Mouse (Mus musculus) neural tube, embryonic 12.5 days (tissue): ENCODE measurements at regions not wholly inside any gene's neighbourhood (a gene's known extent, or its start where the extent isn't known, plus 50 kb on each side); places are given as distances from the start of the nearest gene placed in this dataset.

ENCODE experiments used
- ATAC-seq: fragments of 200-750 bp; cut with Nextera tagmentation; 2 replicates; pipeline ENCODE4 v1.8.0; 2017; ENCODE audit warnings: low read depth, mild to moderate bottlenecking, moderate TSS enrichment, moderate library complexity; ENCODE audit not compliant: low FRiP score
- H3K27ac ChIP-seq: fragments of 300-500 bp; sonication (generic); 2 replicates; pipeline ENCODE4 v1.5.1; 2016
- H3K27me3 ChIP-seq: fragments of 300-500 bp; sonication (generic); replicated peaks from 2 replicates; pipeline ENCODE4 v1.6.1; 2016; ENCODE audit warnings: mild to moderate bottlenecking
- H3K36me3 ChIP-seq: fragments of 300-500 bp; sonication (generic); 2 replicates; pipeline ENCODE4 v1.6.1; 2016; ENCODE audit warnings: mild to moderate bottlenecking
- H3K4me1 ChIP-seq: fragments of 300-500 bp; sonication (generic); 2 replicates; pipeline ENCODE4 v1.6.1; 2016
- H3K4me2 ChIP-seq: fragments of 300-500 bp; sonication (generic); replicated peaks from 2 replicates; pipeline ENCODE4 v1.6.1; 2016; ENCODE audit warnings: mild to moderate bottlenecking
- H3K4me3 ChIP-seq: fragments of 300-500 bp; sonication (generic); 2 replicates; pipeline ENCODE4 v1.5.1; 2016
- H3K9ac ChIP-seq: fragments of 300-500 bp; sonication (generic); 2 replicates; pipeline ENCODE4 v1.6.1; 2016; ENCODE audit warnings: mild to moderate bottlenecking
- H3K9me3 ChIP-seq: fragments of 300-500 bp; sonication (generic); 2 replicates; pipeline ENCODE4 v1.6.1; 2016; ENCODE audit warnings: mild to moderate bottlenecking
- WGBS: fragments of 180-500 bp; shearing (Covaris S2); methylation state at CpG from one replicate; pipeline ENCODE4 v1.1.7; 2016; 5-methylcytosine and 5-hydroxymethylcytosine counted together

DNA sequence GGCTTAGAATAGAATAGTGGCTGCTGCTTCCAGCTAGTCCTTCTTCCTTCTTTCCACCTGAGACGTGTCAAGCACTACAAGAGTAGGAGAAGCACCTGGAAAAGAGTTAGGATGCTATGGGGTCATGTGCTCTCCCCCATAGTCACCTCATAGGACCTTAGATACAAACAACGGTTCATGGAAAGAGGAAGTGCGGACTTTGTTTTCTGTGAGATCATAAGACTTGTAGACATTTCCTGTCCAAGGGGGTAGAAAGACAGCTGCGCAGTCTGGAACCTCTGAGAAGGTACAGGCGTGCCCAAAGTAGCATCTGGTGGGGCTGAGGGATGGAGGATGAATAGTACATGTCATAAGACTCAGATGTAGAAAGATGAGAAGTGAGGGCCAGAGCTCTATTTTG is 125.6 kb upstream of the Fbxo11 start:
- Histone ChIP-seq H3K9me3 (no peaks in the 10 kb centered on the region), H3K4me3 (no peak overlapping the region), H3K4me2 (no peak overlapping the region), H3K36me3 (no peaks in the 10 kb centered on the region), H3K4me1 (no peaks in the 10 kb centered on the region), H3K27me3 (no peaks in the 10 kb centered on the region), H3K9ac (no peak overlapping the region), H3K27ac (no peak overlapping the region)
- no peak for ATAC-seq
- 87% methylated on average over 5 of the region's 5 CpGs for WGBS

DNA sequence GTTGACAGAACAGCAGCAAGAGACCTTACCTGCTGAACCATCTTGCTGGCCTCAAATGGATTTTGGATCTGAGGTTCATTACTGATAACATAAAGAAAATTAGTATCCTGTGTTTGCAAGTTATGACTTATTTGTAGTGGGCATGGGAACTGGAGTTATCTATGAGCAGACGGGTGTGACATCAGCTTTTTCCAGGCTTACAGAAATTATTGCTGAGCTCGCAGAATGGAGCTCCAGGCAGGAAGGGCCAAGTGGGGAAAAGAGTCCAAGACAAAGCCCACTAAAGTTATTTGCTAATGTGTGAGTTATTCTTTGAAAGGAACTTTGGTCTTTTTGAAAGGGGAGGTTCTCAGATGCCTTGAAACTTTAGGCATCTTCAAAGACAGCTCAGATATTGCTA is 126.4 kb upstream of the Fbxo11 start:
- no peaks in the 10 kb centered on the region for H3K36me3 ChIP-seq
- ATAC-seq, result no peak
- no peak overlapping the region for H3K4me2 ChIP-seq
- H3K9me3 ChIP-seq, result no peaks in the 10 kb centered on the region
- no peak overlapping the region for H3K4me3 ChIP-seq
- no peaks in the 10 kb centered on the region for H3K27me3 ChIP-seq
- no peak overlapping the region for H3K27ac ChIP-seq
- H3K4me1 ChIP-seq, result no peaks in the 10 kb centered on the region
- 86% methylated on average over 2 of the region's 2 CpGs for WGBS
- no peak overlapping the region for H3K9ac ChIP-seq

DNA sequence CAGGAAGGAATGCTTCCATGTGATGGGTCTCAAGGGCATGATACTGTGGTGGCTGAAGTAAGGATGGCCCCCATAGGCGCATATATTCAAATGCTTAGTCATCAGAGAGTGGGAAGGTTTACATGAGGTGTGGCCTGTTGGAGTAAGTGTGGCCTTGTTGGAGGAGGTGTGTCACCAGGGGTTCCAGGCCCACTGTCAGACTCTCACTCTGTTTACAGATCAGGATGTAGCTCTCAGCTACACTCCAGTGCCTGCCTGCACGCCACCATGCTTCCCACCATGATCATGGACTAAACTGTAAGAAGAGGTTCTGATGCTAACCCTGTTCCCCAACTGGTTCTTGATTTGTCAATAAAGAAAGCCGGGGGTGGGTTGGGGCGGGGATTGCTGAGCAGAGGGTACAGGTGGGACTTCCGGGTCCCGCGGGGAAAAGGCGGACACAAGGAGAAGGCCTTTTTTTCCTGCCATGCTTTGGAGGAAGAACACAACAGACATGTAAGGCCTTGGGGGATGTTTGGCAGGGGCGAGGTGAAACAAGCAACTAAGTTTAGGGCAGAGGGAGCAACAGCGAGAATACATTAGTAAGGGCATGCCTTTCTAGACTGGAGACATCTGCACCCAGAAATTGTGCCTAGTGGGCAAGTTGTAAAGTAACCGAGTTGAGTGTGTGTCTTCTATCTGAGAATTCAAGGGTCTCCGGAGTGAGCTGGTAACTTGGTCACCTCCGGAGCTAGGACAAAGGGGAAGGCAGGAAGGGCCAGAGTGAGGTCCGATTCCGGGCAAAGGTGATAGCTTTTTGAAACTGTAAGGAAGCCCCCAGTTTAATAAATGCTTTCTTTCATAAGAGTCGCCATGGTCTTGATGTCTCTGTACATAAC is 127.1 kb upstream of the Fbxo11 start:
- H3K4me2 ChIP-seq, result no peak overlapping the region
- H3K27me3 ChIP-seq, result no peaks in the 10 kb centered on the region
- no peak overlapping the region for H3K9ac ChIP-seq
- H3K27ac ChIP-seq, result no peak overlapping the region
- no peak overlapping the region for H3K4me3 ChIP-seq
- no peaks in the 10 kb centered on the region for H3K36me3 ChIP-seq
- no peaks in the 10 kb centered on the region for H3K4me1 ChIP-seq
- no peak for ATAC-seq
- WGBS, result 94% methylated on average over 16 of the region's 16 CpGs
- no peaks in the 10 kb centered on the region for H3K9me3 ChIP-seq

DNA sequence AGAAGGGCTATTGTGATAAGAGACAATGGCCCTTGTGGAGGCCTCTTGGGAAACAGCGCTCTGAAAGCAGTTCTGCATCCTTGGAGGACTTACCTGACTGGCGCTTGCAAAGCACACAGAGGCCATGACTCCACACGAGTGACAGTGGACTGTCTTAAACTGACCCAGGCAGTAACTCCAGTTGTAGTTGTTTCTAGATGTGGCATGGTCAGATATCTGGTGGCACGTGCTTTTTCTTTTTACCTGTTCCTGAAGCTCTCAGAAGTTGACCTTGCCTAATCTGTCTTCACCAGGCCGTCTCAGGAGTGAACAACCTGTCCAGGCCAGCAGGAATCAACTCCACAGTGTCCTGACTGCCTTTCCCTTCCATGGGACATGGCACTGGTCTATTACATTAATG is 129.6 kb upstream of the Fbxo11 start:
- 95% methylated on average over 5 of the region's 5 CpGs for WGBS
- Histone ChIP-seq H3K4me2 (no peak overlapping the region), H3K4me1 (no peaks in the 10 kb centered on the region), H3K9me3 (no peaks in the 10 kb centered on the region), H3K4me3 (no peak overlapping the region), H3K36me3 (no peaks in the 10 kb centered on the region), H3K9ac (no peak overlapping the region), H3K27me3 (no peaks in the 10 kb centered on the region), H3K27ac (no peak overlapping the region)
- ATAC-seq, result no peak

- no peak overlapping the region for H3K4me3 ChIP-seq
- no peaks in the 10 kb centered on the region for H3K27me3 ChIP-seq
- no peaks in the 10 kb centered on the region for H3K36me3 ChIP-seq
- WGBS, result 90% methylated on average over 2 of the region's 2 CpGs
- H3K27ac ChIP-seq, result no peak overlapping the region
- no peak for ATAC-seq
- no peak overlapping the region for H3K4me2 ChIP-seq
- H3K9ac ChIP-seq, result no peak overlapping the region
- no peaks in the 10 kb centered on the region for H3K9me3 ChIP-seq
- H3K4me1 ChIP-seq, result no peaks in the 10 kb centered on the region
These were observed 130.2 kb upstream of the Fbxo11 start for GRCm38 (mm10) chr17:88195303-88195702.

- ATAC-seq, result no peak
- no peak overlapping the region for H3K27ac ChIP-seq
- 77% methylated on average over 6 of the region's 6 CpGs for WGBS
- no peak overlapping the region for H3K9ac ChIP-seq
- no peak overlapping the region for H3K4me2 ChIP-seq
- H3K4me1 ChIP-seq, result no peaks in the 10 kb centered on the region
- H3K36me3 ChIP-seq, result no peaks in the 10 kb centered on the region
- H3K4me3 ChIP-seq, result no peak overlapping the region
- no peaks in the 10 kb centered on the region for H3K9me3 ChIP-seq
- H3K27me3 ChIP-seq, result no peaks in the 10 kb centered on the region
These were observed 130.8 kb upstream of the Fbxo11 start for GRCm38 (mm10) chr17:88195893-88196292.

- Histone ChIP-seq H3K4me2 (no peak overlapping the region), H3K4me1 (no peaks in the 10 kb centered on the region), H3K9me3 (no peaks in the 10 kb centered on the region), H3K4me3 (no peak overlapping the region), H3K27ac (no peak overlapping the region), H3K36me3 (no peaks in the 10 kb centered on the region), H3K9ac (no peak overlapping the region), H3K27me3 (no peaks in the 10 kb centered on the region)
- WGBS, result 71% methylated on average over 1 of the region's 1 CpGs
- ATAC-seq, result no peak
These were observed 131.2 kb upstream of the Fbxo11 start for GRCm38 (mm10) chr17:88196322-88196721.

- ATAC-seq, result no peak
- H3K4me1 ChIP-seq, result no peaks in the 10 kb centered on the region
- WGBS, result 70% methylated on average over 3 of the region's 3 CpGs
- H3K9ac ChIP-seq, result no peak overlapping the region
- H3K4me2 ChIP-seq, result no peak overlapping the region
- H3K36me3 ChIP-seq, result no peaks in the 10 kb centered on the region
- H3K27me3 ChIP-seq, result no peaks in the 10 kb centered on the region
- no peaks in the 10 kb centered on the region for H3K9me3 ChIP-seq
- no peak overlapping the region for H3K4me3 ChIP-seq
- no peak overlapping the region for H3K27ac ChIP-seq
These were observed 132.3 kb upstream of the Fbxo11 start for GRCm38 (mm10) chr17:88197381-88197780.

GRCm38 (mm10) chr17:88201249-88201970 is 136.3 kb upstream of the Fbxo11 start:
- Histone ChIP-seq H3K9me3 (no peaks in the 10 kb centered on the region), H3K4me2 (no peak overlapping the region), H3K27ac (no peak overlapping the region), H3K36me3 (no peaks in the 10 kb centered on the region), H3K27me3 (no peaks in the 10 kb centered on the region), H3K9ac (no peak overlapping the region), H3K4me3 (no peak overlapping the region), H3K4me1 (no peaks in the 10 kb centered on the region)
- no peak for ATAC-seq
- WGBS, result 80% methylated on average over 12 of the region's 12 CpGs

- no peak for ATAC-seq
- WGBS, result 91% methylated on average over 4 of the region's 4 CpGs
- Histone ChIP-seq H3K36me3 (no peaks in the 10 kb centered on the region), H3K9ac (no peak overlapping the region), H3K27me3 (no peaks in the 10 kb centered on the region), H3K9me3 (no peaks in the 10 kb centered on the region), H3K27ac (no peak overlapping the region), H3K4me3 (no peak overlapping the region), H3K4me2 (no peak overlapping the region), H3K4me1 (no peaks in the 10 kb centered on the region)
These were observed 137.1 kb upstream of the Fbxo11 start for GRCm38 (mm10) chr17:88202214-88202613.

DNA sequence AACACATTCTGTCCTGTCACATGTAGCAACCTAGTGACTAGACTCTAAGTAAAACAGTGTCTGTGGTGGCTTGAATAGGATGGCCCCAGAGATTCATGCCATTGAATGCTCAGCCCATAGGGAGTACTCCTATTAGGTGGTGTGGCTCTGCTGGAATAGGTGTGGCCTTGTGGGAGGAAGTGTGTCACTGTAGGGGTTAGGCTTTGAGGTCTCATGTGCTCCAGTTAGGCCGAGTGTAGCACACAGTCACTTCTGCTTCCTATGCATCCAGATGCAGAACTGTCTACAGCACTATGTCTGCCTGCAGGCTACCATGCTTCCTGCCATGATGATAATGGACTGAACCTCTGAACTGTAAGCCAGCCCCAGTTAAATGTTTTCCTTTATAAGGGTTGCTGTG is 144.5 kb upstream of the Fbxo11 start:
- Histone ChIP-seq H3K4me2 (no peak overlapping the region), H3K9me3 (no peaks in the 10 kb centered on the region), H3K36me3 (no peaks in the 10 kb centered on the region), H3K27me3 (no peaks in the 10 kb centered on the region), H3K9ac (no peak overlapping the region), H3K4me1 (no peaks in the 10 kb centered on the region), H3K4me3 (no peak overlapping the region), H3K27ac (no peak overlapping the region)
- 74% methylated on average over 1 of the region's 1 CpGs for WGBS
- ATAC-seq, result no peak

DNA sequence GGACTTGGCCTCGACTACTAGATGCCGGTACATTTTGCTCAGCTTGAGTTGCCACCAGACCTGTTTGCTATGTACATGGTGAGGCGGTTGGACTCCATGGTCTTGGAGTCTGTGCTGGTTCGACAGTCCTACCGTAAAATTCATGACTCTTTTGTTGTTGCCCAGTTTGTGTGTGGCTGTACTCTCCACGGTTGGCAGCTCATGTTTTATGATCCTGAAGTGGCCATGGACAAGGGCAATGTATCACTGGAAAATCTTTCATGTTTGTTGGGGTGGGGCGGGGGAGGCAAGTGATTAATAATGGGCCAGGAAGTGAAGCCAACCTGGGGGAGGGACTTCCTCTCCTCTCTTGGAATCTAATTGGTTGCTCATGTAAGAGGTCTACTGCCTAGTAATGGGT is 147.0 kb upstream of the Fbxo11 start:
- Histone ChIP-seq H3K27ac (no peak overlapping the region), H3K4me1 (no peaks in the 10 kb centered on the region), H3K4me2 (no peak overlapping the region), H3K9ac (no peak overlapping the region), H3K4me3 (no peak overlapping the region), H3K9me3 (no peaks in the 10 kb centered on the region), H3K27me3 (no peaks in the 10 kb centered on the region), H3K36me3 (no peaks in the 10 kb centered on the region)
- WGBS, result 74% methylated on average over 7 of the region's 7 CpGs
- ATAC-seq, result no peak

DNA sequence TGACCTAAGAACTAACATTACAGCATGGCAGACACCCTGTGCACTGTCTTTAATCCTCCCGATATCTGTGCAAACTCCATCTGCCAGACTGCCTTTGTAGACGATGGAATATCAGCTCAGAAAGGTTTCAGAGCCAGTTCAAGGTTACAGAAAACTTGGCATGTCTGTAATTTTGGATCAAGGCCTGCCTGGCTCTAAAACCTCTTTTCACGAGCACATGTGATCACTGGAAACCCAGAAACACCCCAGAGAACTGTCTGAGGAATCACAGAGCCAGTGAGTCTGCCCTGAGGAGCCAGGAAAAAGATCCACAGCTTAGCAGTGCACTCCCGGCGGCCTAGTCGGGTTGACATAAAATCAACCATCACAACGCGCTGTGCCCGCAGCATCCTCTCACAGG is 149.7 kb upstream of the Fbxo11 start:
- H3K4me3 ChIP-seq, result no peak overlapping the region
- no peak for ATAC-seq

More for the DNA sequence above, 149.7 kb upstream of the Fbxo11 start:
- Histone ChIP-seq H3K4me2 (no peak overlapping the region), H3K9ac (no peak overlapping the region), H3K4me1 (no peaks in the 10 kb centered on the region), H3K27me3 (no peaks in the 10 kb centered on the region), H3K27ac (no peak overlapping the region), H3K36me3 (no peaks in the 10 kb centered on the region), H3K9me3 (no peaks in the 10 kb centered on the region)
- WGBS, result 89% methylated on average over 9 of the region's 9 CpGs
